Mouse (Mus musculus): ENCODE data around the gene Cdc42bpg.

- TF ChIP-seq USF2 (conservative IDR thresholded peaks at IDR 0.05; ENCODE audit: low read depth, low read length) (no peak), ETS1 (conservative IDR thresholded peaks at IDR 0.05; ENCODE audit: low read depth, low read length) (no peak), CHD1 (IDR thresholded peaks at IDR 0.05; ENCODE audit: low read depth, low read length) (no peak), POLR2A (IDR thresholded peaks at IDR 0.05; ENCODE audit: low read depth, low read length) (no peak)
Observed at GRCm38 (mm10) chr19:6336920-6337319, 30.7 kb downstream of the Cdc42bpg start.
